Mouse (Mus musculus) lung, postnatal 10 days (tissue): ENCODE results near the gene 7530416G11Rik.

ENCODE experiments used
- DNase-seq: peaks from one replicate; pipeline ENCODE4 v3.0.0; 2021

Gene 7530416G11Rik

GRCm38 (mm10) chr15:85479365-85479764 is 23.7 kb downstream of the 7530416G11Rik start:
- peak; percentile 37 for DNase-seq

GRCm38 (mm10) chr15:85477584-85477983 is 25.4 kb downstream of the 7530416G11Rik start:
- DNase-seq = peak; percentile 82

GRCm38 (mm10) chr15:85474697-85475096 is 28.3 kb downstream of the 7530416G11Rik start:
- DNase-seq = peak; percentile 47

- DNase-seq = no peak
These were observed 33.6 kb downstream of the 7530416G11Rik start for GRCm38 (mm10) chr15:85469401-85469800.

GRCm38 (mm10) chr15:85466456-85467067 is 36.5 kb downstream of the 7530416G11Rik start:
- DNase-seq = no peak

GRCm38 (mm10) chr15:85464823-85465565 is 38.0 kb downstream of the 7530416G11Rik start:
- DNase-seq = peak; percentile 32

GRCm38 (mm10) chr15:85464190-85464589 is 38.8 kb downstream of the 7530416G11Rik start:
- no peak for DNase-seq

- no peak for DNase-seq
These were observed 39.8 kb downstream of the 7530416G11Rik start for GRCm38 (mm10) chr15:85463027-85463790.

GRCm38 (mm10) chr15:85462138-85462537 is 40.9 kb downstream of the 7530416G11Rik start:
- DNase-seq = peak; percentile 52

- peak; percentile 38 for DNase-seq
These were observed 41.5 kb downstream of the 7530416G11Rik start for GRCm38 (mm10) chr15:85461541-85461940.

- no peak for DNase-seq
These were observed 44.4 kb downstream of the 7530416G11Rik start for GRCm38 (mm10) chr15:85458631-85459082.

- no peak for DNase-seq
These were observed 45.2 kb downstream of the 7530416G11Rik start for GRCm38 (mm10) chr15:85457838-85458237.

GRCm38 (mm10) chr15:85456891-85457290 is 46.1 kb downstream of the 7530416G11Rik start:
- no peak for DNase-seq

GRCm38 (mm10) chr15:85446652-85447051 is 56.4 kb downstream of the 7530416G11Rik start:
- no peak for DNase-seq
